Mouse (Mus musculus) hindbrain, embryonic 11.5 days (tissue): Measurements from ENCODE around the gene Per1. TPM values are rescaled to one million over a fixed set of nuclear protein-coding genes. Genes with fewer than 3 reads are reported as not detected.

ENCODE experiments used
- ATAC-seq: fragments of 200-750 bp; cut with Nextera tagmentation; 2 replicates; pipeline ENCODE4 v1.8.0; 2017; ENCODE audit warnings: mild to moderate bottlenecking, moderate TSS enrichment, moderate library complexity; ENCODE audit not compliant: low FRiP score
- DNase-seq: peaks from one replicate; pipeline ENCODE4 v3.0.0-alpha.2; 2015; ENCODE audit warnings: low spot score
- H3K27ac ChIP-seq: fragments of 300-500 bp; sonication (generic); 2 replicates; pipeline ENCODE4 v1.5.1; 2014; ENCODE audit warnings: mild to moderate bottlenecking, low read depth, low read length
- H3K27me3 ChIP-seq: fragments of 300-500 bp; sonication (generic); 2 replicates; pipeline ENCODE4 v1.6.1; 2014; ENCODE audit warnings: mild to moderate bottlenecking, low read length, moderate library complexity, mixed read lengths; ENCODE audit not compliant: control insufficient read depth, insufficient read depth
- H3K36me3 ChIP-seq: fragments of 300-500 bp; sonication (generic); 2 replicates; pipeline ENCODE4 v1.6.1; 2014; ENCODE audit warnings: mild to moderate bottlenecking, low read length, moderate library complexity, mixed read lengths; ENCODE audit not compliant: control insufficient read depth, insufficient read depth
- H3K4me1 ChIP-seq: fragments of 300-500 bp; sonication (generic); replicated peaks from 2 replicates; pipeline ENCODE4 v1.6.1; 2014; ENCODE audit warnings: low read length, mixed read lengths; ENCODE audit not compliant: control insufficient read depth, insufficient read depth
- H3K4me2 ChIP-seq: fragments of 300-500 bp; sonication (generic); replicated peaks from 2 replicates; pipeline ENCODE4 v1.6.1; 2014; ENCODE audit warnings: mild to moderate bottlenecking, low read depth, low read length
- H3K4me3 ChIP-seq: fragments of 300-500 bp; sonication (generic); 2 replicates; pipeline ENCODE4 v1.5.1; 2014; ENCODE audit warnings: low read depth, low read length
- H3K9ac ChIP-seq: fragments of 300-500 bp; sonication (generic); 2 replicates; pipeline ENCODE4 v1.6.1; 2014; ENCODE audit warnings: low read depth, low read length
- H3K9me3 ChIP-seq: fragments of 300-500 bp; sonication (generic); 2 replicates; pipeline ENCODE4 v1.6.1; 2016; ENCODE audit warnings: low read length; ENCODE audit not compliant: control insufficient read depth
- WGBS: fragments of 180-500 bp; shearing (Covaris S2); extraction: QIAGEN DNeasy Blood & Tissue Kit; methylation state at CpG from one replicate; pipeline ENCODE4 v1.1.7; 2014; 5-methylcytosine and 5-hydroxymethylcytosine counted together
- polyA plus RNA-seq: library from polyadenylated mRNA; unstranded; fragments of >200 nt; fragmentation: Nextera tagmentation; extraction: Ambion mirVana; gene quantifications from 2 replicates; pipeline ENCODE4 v1.2.1, GENCODE M21; 2014

Gene Per1
- polyA plus RNA-seq, 1 experiment from 2014 or later: 7.4 TPM

DNA sequence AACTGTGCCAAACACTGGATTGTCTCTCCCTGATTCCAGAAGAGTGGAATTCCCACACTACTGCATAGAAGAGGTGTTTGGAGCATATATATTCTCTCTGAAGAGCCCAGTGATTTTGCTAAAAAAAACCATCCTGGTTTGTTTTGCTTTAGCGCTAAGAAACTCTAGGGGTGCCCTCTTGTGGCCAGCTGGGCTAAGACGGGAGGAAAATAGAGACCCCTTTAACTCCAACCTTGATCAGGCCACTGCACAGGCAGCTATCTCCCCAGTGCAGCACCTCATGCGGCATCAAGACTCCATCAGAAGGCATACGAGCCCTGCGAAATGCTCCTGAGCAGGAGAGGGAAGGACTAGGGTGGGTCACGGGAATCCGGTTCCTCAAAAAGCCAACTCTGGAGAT lies 55.4 kb downstream of the Per1 start:
- Histone ChIP-seq H3K27ac (no peak overlapping the region), H3K9ac (no peak overlapping the region), H3K4me1 (no peaks in the 10 kb centered on the region), H3K36me3 (no peaks in the 10 kb centered on the region), H3K27me3 (no peaks in the 10 kb centered on the region), H3K9me3 (no peaks in the 10 kb centered on the region), H3K4me3 (no peak overlapping the region), H3K4me2 (peak overlapping the region; percentile 22; the same call in 1 of the 2 replicates)
- DNase-seq (peak; percentile 77), ATAC-seq (no peak)
- 8% methylated on average over 7 of the region's 7 CpGs for WGBS

DNA sequence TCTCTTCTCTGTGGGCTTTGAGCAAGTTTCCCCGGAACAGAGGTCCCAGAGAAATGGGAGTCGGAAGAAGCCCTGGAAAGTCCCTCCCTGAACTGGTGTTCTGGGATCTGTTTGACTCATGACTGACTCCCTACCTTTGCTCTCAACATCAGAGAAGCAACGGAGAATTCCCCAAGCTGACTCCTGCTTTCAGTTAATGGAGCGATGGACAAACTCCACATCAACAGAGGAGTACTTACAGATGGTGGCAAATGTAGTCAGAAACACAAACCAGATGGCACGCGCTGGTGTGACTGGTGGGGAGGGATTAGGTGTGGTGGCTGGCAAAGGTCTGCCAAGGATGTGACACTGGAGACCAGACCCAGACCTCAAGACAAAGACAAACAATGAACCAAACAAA lies 56.0 kb downstream of the Per1 start:
- Histone ChIP-seq H3K27ac (no peak overlapping the region), H3K9ac (no peak overlapping the region), H3K4me3 (no peak overlapping the region), H3K27me3 (no peaks in the 10 kb centered on the region), H3K4me1 (no peaks in the 10 kb centered on the region), H3K36me3 (no peaks in the 10 kb centered on the region), H3K4me2 (peak overlapping the region; percentile 22; the same call in 1 of the 2 replicates), H3K9me3 (no peaks in the 10 kb centered on the region)
- DNase-seq: no peak
- no peak for ATAC-seq
- 65% methylated on average over 6 of the region's 6 CpGs for WGBS

DNA sequence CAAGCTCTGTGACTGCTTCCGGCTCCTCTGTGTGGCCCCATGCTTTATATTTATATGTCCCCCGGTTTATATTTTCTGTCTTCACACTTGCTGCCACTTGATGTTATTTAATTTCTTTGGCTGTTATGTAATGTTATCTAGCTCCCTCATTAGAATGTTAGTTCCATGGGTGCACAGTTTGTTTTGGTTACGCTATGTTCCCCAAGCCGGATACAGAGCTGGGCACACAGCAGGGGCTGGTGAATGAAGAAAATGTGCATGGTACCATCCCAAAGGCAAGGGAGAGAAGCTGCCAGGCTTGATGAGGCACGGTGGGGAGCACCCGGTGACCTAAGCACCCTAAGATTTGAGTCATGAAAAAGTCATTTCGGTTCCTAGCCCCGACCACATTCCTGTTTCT lies 58.8 kb downstream of the Per1 start:
- no peak for DNase-seq
- Histone ChIP-seq H3K9me3 (no peaks in the 10 kb centered on the region), H3K4me2 (no peak overlapping the region), H3K4me1 (0 out of 2 replicates have a peak, but pooled peaks cover 4% of the 10 kb centered on the region), H3K27me3 (peaks cover 5% of the 10 kb centered on the region; the same call in 1 of the 2 replicates), H3K9ac (no peak overlapping the region), H3K4me3 (no peak overlapping the region), H3K36me3 (no peaks in the 10 kb centered on the region), H3K27ac (no peak overlapping the region)
- no peak for ATAC-seq
- WGBS: 86% methylated on average over 8 of the region's 8 CpGs

DNA sequence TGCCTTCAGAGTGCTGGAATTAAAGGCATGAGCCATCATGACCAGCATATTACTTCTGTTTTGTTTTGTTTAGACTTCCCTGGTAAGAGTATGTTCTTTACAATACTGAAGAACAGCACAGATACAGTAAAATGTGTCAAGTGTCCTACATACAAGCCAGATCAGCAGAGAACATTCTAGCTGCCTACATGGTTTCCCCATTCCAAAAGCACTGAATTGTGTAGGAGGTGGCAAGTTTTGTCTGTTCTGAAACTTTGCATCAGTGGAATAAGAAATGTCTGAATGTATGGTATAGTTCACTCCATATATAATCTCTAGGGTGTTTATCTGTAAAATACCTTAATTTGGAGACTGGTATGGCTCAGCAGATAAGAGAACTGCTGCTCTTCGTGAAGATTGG lies 60.3 kb downstream of the Per1 start:
- Histone ChIP-seq H3K4me2 (no peak overlapping the region), H3K27me3 (peaks cover 5% of the 10 kb centered on the region; the same call in 1 of the 2 replicates), H3K4me1 (0 out of 2 replicates have a peak, but pooled peaks cover 4% of the 10 kb centered on the region), H3K36me3 (no peaks in the 10 kb centered on the region), H3K4me3 (no peak overlapping the region), H3K27ac (no peak overlapping the region), H3K9me3 (no peaks in the 10 kb centered on the region), H3K9ac (no peak overlapping the region)
- ATAC-seq (no peak), DNase-seq (no peak)
- 54% methylated on average over 1 of the region's 1 CpGs for WGBS

DNA sequence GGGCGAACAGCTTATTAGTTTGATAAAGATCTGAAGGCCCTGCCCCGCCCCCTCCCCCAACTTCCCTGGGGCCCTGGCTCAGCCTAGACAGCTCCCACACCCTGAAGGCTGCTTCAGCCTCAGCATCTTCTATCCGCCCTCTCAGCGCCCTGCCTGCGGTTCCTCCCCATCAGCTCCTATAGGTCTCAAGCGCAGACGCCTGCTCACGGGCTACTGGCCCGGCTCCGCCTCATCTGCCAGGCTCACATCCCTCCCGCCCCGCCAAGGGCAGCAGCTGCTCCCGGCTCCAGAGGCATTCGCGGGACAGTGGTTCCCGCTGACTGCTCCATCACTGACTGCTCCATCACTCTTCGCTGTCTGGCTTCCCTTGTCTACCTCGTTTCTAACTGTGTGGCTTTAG lies 61.8 kb downstream of the Per1 start, which contains the start of gene Alox12b:
Gene Alox12b (plus strand): TSS at position 190 of the 400 bp plus-strand sequence.
- peak; percentile 54; the same call in 1 of the 2 replicates for ATAC-seq

More for the DNA sequence above, 61.8 kb downstream of the Per1 start, which contains the start of gene Alox12b:
- Histone ChIP-seq H3K9me3 (no peaks in the 10 kb centered on the region), H3K4me3 (peak within 1 kb of the TSS; percentile 10), H3K27ac (no peak within 1 kb of the TSS), H3K27me3 (peaks cover 5% of the 10 kb centered on the region; the same call in 1 of the 2 replicates), H3K4me1 (0 out of 2 replicates have a peak, but pooled peaks cover 4% of the 10 kb centered on the region), H3K9ac (no peak within 1 kb of the TSS), H3K36me3 (no peaks in the 10 kb centered on the region), H3K4me2 (peak within 1 kb of the TSS; percentile 44)
- WGBS: 5% methylated on average over 16 of the region's 18 CpGs
- peak; percentile 67 for DNase-seq

Other genes with a start within 250 kb of the Per1 start
- gene Ndel1, start 223.4 kb upstream of the Per1 start, polyA plus RNA-seq: 53.3 and 55.0 TPM in 2 replicates
- not detected in 2 replicates for gene Rnf222, start 206.7 kb upstream of the Per1 start, polyA plus RNA-seq
- 839 and 854 TPM in 2 replicates for gene Rpl26, start 193.6 kb upstream of the Per1 start, polyA plus RNA-seq
- 0.15 and 0.18 TPM in 2 replicates for gene Odf4, start 168.1 kb upstream of the Per1 start, polyA plus RNA-seq
- gene Arhgef15, start 137.7 kb upstream of the Per1 start, polyA plus RNA-seq: 4.9 and 5.5 TPM in 2 replicates
- gene Slc25a35, start 127.1 kb upstream of the Per1 start, polyA plus RNA-seq: 1.6 and 1.8 TPM in 2 replicates
- gene Rangrf, start 120.0 kb upstream of the Per1 start, polyA plus RNA-seq: 56.0 and 59.3 TPM in 2 replicates
- 31.5 and 31.8 TPM in 2 replicates for gene Pfas, start 86.8 kb upstream of the Per1 start, polyA plus RNA-seq
- gene Ctc1, start 79.3 kb upstream of the Per1 start, polyA plus RNA-seq: 48.7 and 59.5 TPM in 2 replicates
- 131 and 141 TPM in 2 replicates for gene Aurkb, start 49.6 kb upstream of the Per1 start, polyA plus RNA-seq
- gene Borcs6, start 35.5 kb upstream of the Per1 start, polyA plus RNA-seq: 9.8 and 11.6 TPM in 2 replicates
- 52.4 and 54.6 TPM in 2 replicates for gene Tmem107, start 24.4 kb upstream of the Per1 start, polyA plus RNA-seq
- gene Vamp2, start 6.7 kb upstream of the Per1 start, polyA plus RNA-seq: 85.1 and 98.1 TPM in 2 replicates
- gene Hes7, start 25.2 kb downstream of the Per1 start, polyA plus RNA-seq: 0.19 and 0.29 TPM in 2 replicates
- 0.21 TPM in 1 of 2 replicates, not detected in the other for gene 9130213A22Rik, start 27.4 kb downstream of the Per1 start, polyA plus RNA-seq
- 0.06 and 0.40 TPM in 2 replicates for gene Aloxe3, start 30.7 kb downstream of the Per1 start, polyA plus RNA-seq
- 0.06 and 0.20 TPM in 2 replicates for gene Alox12b, start 61.8 kb downstream of the Per1 start, polyA plus RNA-seq
- 0.04 TPM in 1 of 2 replicates, not detected in the other for gene Alox8, start 102.6 kb downstream of the Per1 start, polyA plus RNA-seq
- gene Gucy2e, start 141.8 kb downstream of the Per1 start, polyA plus RNA-seq: 0.07 TPM in 1 of 2 replicates, not detected in the other
- 17.2 and 17.9 TPM in 2 replicates for gene Cntrob, start 228.6 kb downstream of the Per1 start, polyA plus RNA-seq
- gene Trappc1, start 228.8 kb downstream of the Per1 start, polyA plus RNA-seq: 209 and 215 TPM in 2 replicates
- 1.4 and 3.0 TPM in 2 replicates for gene Kcnab3, start 231.0 kb downstream of the Per1 start, polyA plus RNA-seq
- gene Rnf227, start 245.2 kb downstream of the Per1 start, polyA plus RNA-seq: 28.7 and 34.9 TPM in 2 replicates